Comparison of ENCODE assay signal across 11 mouse cellular contexts in genomic region chr11:109369026-109369637, GRCm38 (mm10). TPM values are rescaled to one million over a fixed set of nuclear protein-coding genes. Genes with fewer than 3 reads are reported as not detected.
DNase-seq lines count a peak whose midpoint lies in the region; ATAC-seq and TF ChIP-seq lines count a peak whose summit lies in the region.
"Had no signal": no experiment of that assay in that cellular context is flagged by ENCODE, and none has a peak within 500 bp of the region (broad histone marks: within the 10 kb centered on the region; RNA-seq: fewer than 3 reads in every experiment).

No protein-coding gene starts in this region.

- peaks cover 2% of the 10 kb centered on the region; the same call in 1 of the 2 replicates for H3K36me3 ChIP-seq in liver, adult 2 months (ENCODE audit: control insufficient read depth, insufficient read depth, low read length)
- H3K36me3 ChIP-seq in liver, embryonic 11.5 days (ENCODE audit: control insufficient read depth, insufficient read depth, low read length) = peaks cover 9% of the 10 kb centered on the region
- H3K36me3 ChIP-seq in liver, embryonic 14.5 days (replicated peaks; ENCODE audit: control insufficient read depth, insufficient read depth, low read depth) = peaks cover 18% of the 10 kb centered on the region
- peaks cover 9% of the 10 kb centered on the region for H3K36me3 ChIP-seq in splenic B cell, adult 2 months (ENCODE audit: control insufficient read depth, insufficient read depth, low read length, poor library complexity, severe bottlenecking)
- 0 out of 2 replicates have a peak, but pooled peaks cover 5% of the 10 kb centered on the region for H3K36me3 ChIP-seq in thymus, adult 2 months (ENCODE audit: control insufficient read depth, insufficient read depth, low read length)

- peak; percentile 23 to 54 for DNase-seq in adrenal gland, adult (ENCODE audit: inconsistent age in 2 of 2, low spot score in 1 of 2)
- no peak for DNase-seq in adrenal gland, adult 8-10 months
- DNase-seq in liver, adult 2 months (ENCODE audit: extremely low read depth, low read depth, low spot score) = peak; percentile 52
- no peak for DNase-seq in liver, embryonic 11.5 days (ENCODE audit: low spot score)
- DNase-seq in liver, embryonic 14.5 days (ENCODE audit: low read depth in 3 of 3, low spot score in 3 of 3) = no peak
- peak; percentile 59 for DNase-seq in splenic B cell, adult 2 months (ENCODE audit: low read depth, low spot score)
- no peak for DNase-seq in thymus, adult 2 months
- DNase-seq in c-Kit-positive CD71-positive TER-119-positive erythroid progenitor cells, embryonic 14.5 days (ENCODE audit: low spot score) = no peak
- DNase-seq: retina, postnatal 1 day had no signal

- H3K79me2 ChIP-seq in liver, adult 2 months (ENCODE audit: control insufficient read depth, insufficient read depth, low read length) = peaks cover 52% of the 10 kb centered on the region

- no peak for TF ChIP-seq POLR2A in liver, adult 2 months (IDR thresholded peaks at IDR 0.05; ENCODE audit: extremely low read depth, insufficient read depth, low read length)
- TF ChIP-seq POLR2A in thymus, adult 2 months (IDR thresholded peaks at IDR 0.05; ENCODE audit: control insufficient read depth, extremely low read depth, insufficient read depth, low read length, poor library complexity) = no peak

- no peak for TF ChIP-seq CTCF in liver, adult 2 months (IDR thresholded peaks at IDR 0.05; ENCODE audit: low read depth, low read length)
- no peak for TF ChIP-seq CTCF in liver, embryonic 14.5 days (IDR thresholded peaks at IDR 0.05; ENCODE audit: low read depth)
- TF ChIP-seq CTCF in thymus, adult 2 months (IDR thresholded peaks at IDR 0.05; ENCODE audit: borderline replicate concordance, control insufficient read depth, extremely low read depth, insufficient read depth, low read length, poor library complexity) = no peak

- no peak for TF ChIP-seq EP300 in liver, embryonic 14.5 days (IDR thresholded peaks at IDR 0.05; ENCODE audit: low read depth)

- no peak overlapping the region for H3K9ac ChIP-seq in liver, adult 2 months (ENCODE audit: low read depth, low read length)
- H3K9ac ChIP-seq in liver, embryonic 11.5 days (ENCODE audit: low read depth, low read length) = no peak overlapping the region
- H3K9ac ChIP-seq in liver, embryonic 14.5 days (replicated peaks) = no peak overlapping the region
- H3K9ac ChIP-seq: heart, embryonic 13.5 days had no signal

- 37% methylated on average over 3 of the region's 3 CpGs for WGBS in liver, adult 2 months
- 90% methylated on average over 3 of the region's 3 CpGs for WGBS in liver, embryonic 11.5 days
- WGBS in liver, embryonic 14.5 days (ENCODE audit: insufficient replicate concordance) = 75% methylated on average over 3 of the region's 3 CpGs
- 49% methylated on average over 3 of the region's 3 CpGs for WGBS in thymus, adult 2 months

- H3K4me3 ChIP-seq in liver, adult 2 months (ENCODE audit: insufficient read depth, low read depth, low read length) = no peak overlapping the region
- no peak overlapping the region for H3K4me3 ChIP-seq in liver, embryonic 11.5 days (ENCODE audit: low read depth, low read length)
- H3K4me3 ChIP-seq in liver, embryonic 14.5 days (ENCODE audit: insufficient read depth in 1 of 2, low read depth in 2 of 2, low read length in 2 of 2) = no peak overlapping the region
- H3K4me3 ChIP-seq in thymus, adult 2 months (ENCODE audit: control insufficient read depth, insufficient read depth, low read length) = no peak overlapping the region
- H3K4me3 ChIP-seq: heart, embryonic 13.5 days had no signal

- H3K27me3 ChIP-seq in liver, adult 2 months (ENCODE audit: control insufficient read depth, insufficient read depth, low read length) = no peaks in the 10 kb centered on the region
- no peaks in the 10 kb centered on the region for H3K27me3 ChIP-seq in liver, embryonic 11.5 days (replicated peaks; ENCODE audit: control insufficient read depth, insufficient read depth, low read length)
- no peaks in the 10 kb centered on the region for H3K27me3 ChIP-seq in liver, embryonic 14.5 days (ENCODE audit: control insufficient read depth, insufficient read depth, low read length)
- no peaks in the 10 kb centered on the region for H3K27me3 ChIP-seq in splenic B cell, adult 2 months (ENCODE audit: control insufficient read depth, insufficient read depth, low read length, poor library complexity, severe bottlenecking)
- H3K27me3 ChIP-seq in thymus, adult 2 months (ENCODE audit: control insufficient read depth, insufficient read depth, low read length) = no peaks in the 10 kb centered on the region
- H3K27me3 ChIP-seq: heart, embryonic 13.5 days had no signal

- H3K9me3 ChIP-seq in liver, embryonic 11.5 days (ENCODE audit: control insufficient read depth, low read length) = no peaks in the 10 kb centered on the region
- H3K9me3 ChIP-seq in liver, embryonic 14.5 days (ENCODE audit: control insufficient read depth, low read length) = no peaks in the 10 kb centered on the region
- H3K9me3 ChIP-seq: heart, embryonic 13.5 days had no signal

- H3K27ac ChIP-seq in liver, adult 2 months (replicated peaks; ENCODE audit: insufficient read depth, low read depth, low read length) = peak overlapping the region; percentile 2; the same call in 1 of the 2 replicates
- H3K27ac ChIP-seq in liver, embryonic 11.5 days (ENCODE audit: low read depth, low read length) = no peak overlapping the region
- no peak overlapping the region for H3K27ac ChIP-seq in liver, embryonic 14.5 days
- no peak overlapping the region for H3K27ac ChIP-seq in thymus, adult 2 months (ENCODE audit: control insufficient read depth, insufficient read depth, low read length)
- H3K27ac ChIP-seq: heart, embryonic 13.5 days had no signal

- peaks cover 23% of the 10 kb centered on the region for H3K4me1 ChIP-seq in liver, adult 2 months (ENCODE audit: control insufficient read depth, insufficient read depth, low read length)
- peaks cover 28% of the 10 kb centered on the region for H3K4me1 ChIP-seq in liver, embryonic 11.5 days (replicated peaks; ENCODE audit: control insufficient read depth, insufficient read depth, low read length)
- H3K4me1 ChIP-seq in liver, embryonic 14.5 days (replicated peaks; ENCODE audit: control insufficient read depth in 2 of 2, insufficient read depth in 2 of 2, low read length in 1 of 2) = peaks cover 11 to 26% of the 10 kb centered on the region in 2 experiments
- H3K4me1 ChIP-seq in thymus, adult 2 months (replicated peaks; ENCODE audit: control insufficient read depth, insufficient read depth, low read length) = peaks cover 25% of the 10 kb centered on the region

- ATAC-seq in liver, embryonic 11.5 days (replicated peaks; ENCODE audit: low FRiP score) = no peak
- ATAC-seq in liver, embryonic 14.5 days (ENCODE audit: insufficient read depth) = peak; percentile 29; the same call in 1 of the 2 replicates

- no peak overlapping the region for H3K4me2 ChIP-seq in liver, embryonic 11.5 days
- no peak overlapping the region for H3K4me2 ChIP-seq in liver, embryonic 14.5 days (ENCODE audit: low read depth)
- H3K4me2 ChIP-seq: heart, embryonic 13.5 days had no signal

RNA-seq across cellular contexts. Expression of gene Gna13, which starts 6.5 kb away (rescaled TPM):
- 10 to 100 TPM; 65.1 to 70.3 (median 68.0) TPM for total RNA-seq in adrenal gland, adult 8-10 months (2022)
- 18.0 and 23.2 TPM in 2 replicates for total RNA-seq in liver, adult 2 months (2014; rRNA removed)
- 10.0 and 13.7 TPM in 2 replicates for polyA plus RNA-seq in liver, adult 2 months (2012; rRNA removed)
- polyA plus RNA-seq in liver, embryonic 11.5 days (2014; fragmentation: Nextera tagmentation; extraction: Ambion mirVana) = 24.9 and 25.3 TPM in 2 replicates
- 7.8 and 9.4 TPM in 2 replicates for polyA plus RNA-seq in liver, embryonic 14.5 days (2012; rRNA removed)
- 13.1 and 15.2 TPM in 2 replicates for polyA plus RNA-seq in liver, embryonic 14.5 days (2014; fragmentation: Nextera tagmentation; extraction: Ambion mirVana)
- polyA plus RNA-seq in thymus, adult 2 months (2012; rRNA removed) = 49.6 and 56.1 TPM in 2 replicates

RNA-seq across cellular contexts. Expression of gene 9930022D16Rik, which starts 44.6 kb away (rescaled TPM):
- not detected for total RNA-seq in adrenal gland, adult 8-10 months (2022)
- not detected in 2 replicates for total RNA-seq in liver, adult 2 months (2014; rRNA removed)
- not detected in 2 replicates for polyA plus RNA-seq in liver, adult 2 months (2012; rRNA removed)
- not detected in 2 replicates for polyA plus RNA-seq in liver, embryonic 11.5 days (2014; fragmentation: Nextera tagmentation; extraction: Ambion mirVana)
- not detected in 2 replicates for polyA plus RNA-seq in liver, embryonic 14.5 days (2012; rRNA removed)
- polyA plus RNA-seq in liver, embryonic 14.5 days (2014; fragmentation: Nextera tagmentation; extraction: Ambion mirVana) = not detected in 2 replicates
- polyA plus RNA-seq in thymus, adult 2 months (2012; rRNA removed) = not detected in 2 replicates
- polyA plus RNA-seq: heart, embryonic 13.5 days; limb, embryonic 14.5 days had no signal

RNA-seq across cellular contexts. Expression of gene Amz2, which starts 56.6 kb away (rescaled TPM):
- total RNA-seq in adrenal gland, adult 8-10 months (2022) = 10 to 100 TPM; 42.2 to 58.0 (median 49.0) TPM
- total RNA-seq in liver, adult 2 months (2014; rRNA removed) = 10.8 and 16.0 TPM in 2 replicates
- 13.3 and 14.8 TPM in 2 replicates for polyA plus RNA-seq in liver, adult 2 months (2012; rRNA removed)
- polyA plus RNA-seq in liver, embryonic 11.5 days (2014; fragmentation: Nextera tagmentation; extraction: Ambion mirVana) = 33.7 and 35.5 TPM in 2 replicates
- polyA plus RNA-seq in liver, embryonic 14.5 days (2012; rRNA removed) = 10.0 and 13.1 TPM in 2 replicates
- 12.2 and 12.6 TPM in 2 replicates for polyA plus RNA-seq in liver, embryonic 14.5 days (2014; fragmentation: Nextera tagmentation; extraction: Ambion mirVana)
- polyA plus RNA-seq in thymus, adult 2 months (2012; rRNA removed) = 55.9 and 75.3 TPM in 2 replicates

Comparison
In these comparisons a context has a peak if more than half of its experiments do, and no peak if none do; other contexts are left out.
1. DNase-seq: peak in adrenal gland, adult (2 of 2), liver, adult 2 months (single experiment) and splenic B cell, adult 2 months (single experiment); none in adrenal gland, adult 8-10 months (single experiment), liver, embryonic 11.5 days (single experiment), liver, embryonic 14.5 days (0 of 3), thymus, adult 2 months (single experiment) and c-Kit-positive CD71-positive TER-119-positive erythroid progenitor cells, embryonic 14.5 days (single experiment).